Comparison of ENCODE assay signal across 9 mouse cellular contexts in genomic region chr8:75217969-75218368, GRCm38 (mm10). TPM values are rescaled to one million over a fixed set of nuclear protein-coding genes. Genes with fewer than 3 reads are reported as not detected.
DNase-seq lines count a peak whose midpoint lies in the region; ATAC-seq and TF ChIP-seq lines count a peak whose summit lies in the region.
"Had no signal": no experiment of that assay in that cellular context is flagged by ENCODE, and none has a peak within 500 bp of the region (broad histone marks: within the 10 kb centered on the region; RNA-seq: fewer than 3 reads in every experiment).

No protein-coding gene starts in this region.

- DNase-seq in urinary bladder, adult 18-20 months (ENCODE audit: low spot score in 2 of 2): peak; percentile 24 to 38
- no peak for DNase-seq in urinary bladder, postnatal 10 days (ENCODE audit: low spot score)
- DNase-seq in embryonic facial prominence, embryonic 11.5 days (ENCODE audit: low spot score): peak; percentile 85
- DNase-seq in left cerebral cortex, postnatal 36 days (ENCODE audit: low spot score in 2 of 2): peak; percentile 57 to 69
- peak; percentile 70 for DNase-seq in ovary, postnatal 14 days (ENCODE audit: low spot score)

- no peaks in the 10 kb centered on the region for H3K4me1 ChIP-seq in bone marrow macrophage, adult 2 months (ENCODE audit: control insufficient read depth, insufficient read depth, low read length)
- 0 out of 2 replicates have a peak, but pooled peaks cover 3% of the 10 kb centered on the region for H3K4me1 ChIP-seq in embryonic facial prominence, embryonic 11.5 days (ENCODE audit: control insufficient read depth, insufficient read depth, low read length)
- peaks cover 7% of the 10 kb centered on the region for H3K4me1 ChIP-seq in intestine, embryonic 15.5 days (replicated peaks)

- H3K4me3 ChIP-seq in bone marrow macrophage, adult 2 months (ENCODE audit: insufficient read depth, low read length): no peak overlapping the region
- H3K4me3 ChIP-seq in embryonic facial prominence, embryonic 11.5 days (ENCODE audit: low read depth, low read length): no peak overlapping the region
- no peak overlapping the region for H3K4me3 ChIP-seq in intestine, embryonic 15.5 days (replicated peaks)
- H3K4me3 ChIP-seq: heart, embryonic 13.5 days had no signal

- no peaks in the 10 kb centered on the region for H3K9me3 ChIP-seq in embryonic facial prominence, embryonic 11.5 days (replicated peaks; ENCODE audit: control insufficient read depth, low read length)
- H3K9me3 ChIP-seq in intestine, embryonic 15.5 days: no peaks in the 10 kb centered on the region
- H3K9me3 ChIP-seq: heart, embryonic 13.5 days had no signal

- TF ChIP-seq POLR2A in bone marrow macrophage, adult 2 months (IDR thresholded peaks at IDR 0.05; ENCODE audit: borderline replicate concordance, low read depth, low read length): no peak

- TF ChIP-seq CTCF in bone marrow macrophage, adult 2 months (IDR thresholded peaks at IDR 0.05; ENCODE audit: low read depth, low read length): peak; percentile 93

- H3K27me3 ChIP-seq in embryonic facial prominence, embryonic 11.5 days (ENCODE audit: control insufficient read depth, insufficient read depth, low read length): peaks cover 30% of the 10 kb centered on the region
- H3K27me3 ChIP-seq in intestine, embryonic 15.5 days (replicated peaks): peaks cover 32% of the 10 kb centered on the region

- H3K27ac ChIP-seq in bone marrow macrophage, adult 2 months (ENCODE audit: insufficient read depth, low read depth, low read length): no peak overlapping the region
- H3K27ac ChIP-seq in embryonic facial prominence, embryonic 11.5 days (replicated peaks; ENCODE audit: low read depth, low read length): no peak overlapping the region
- no peak overlapping the region for H3K27ac ChIP-seq in intestine, embryonic 15.5 days
- H3K27ac ChIP-seq: heart, embryonic 13.5 days had no signal

- intact Hi-C loops in left cerebral cortex, postnatal 36 days (cut with DNase I): loop anchor here (2.0 kb wide), 1 partner anchor 85 kb away; no protein-coding TSS in a partner anchor

- 18% methylated on average over 4 of the region's 4 CpGs for WGBS in embryonic facial prominence, embryonic 11.5 days
- 11% methylated on average over 4 of the region's 4 CpGs for WGBS in intestine, embryonic 15.5 days

- no peak overlapping the region for H3K4me2 ChIP-seq in embryonic facial prominence, embryonic 11.5 days (ENCODE audit: low read depth, low read length)
- no peak overlapping the region for H3K4me2 ChIP-seq in intestine, embryonic 15.5 days (replicated peaks)
- H3K4me2 ChIP-seq: heart, embryonic 13.5 days had no signal

- no peak overlapping the region for H3K9ac ChIP-seq in embryonic facial prominence, embryonic 11.5 days (replicated peaks; ENCODE audit: low read length)
- no peak overlapping the region for H3K9ac ChIP-seq in intestine, embryonic 15.5 days
- H3K9ac ChIP-seq: heart, embryonic 13.5 days had no signal

- no peaks in the 10 kb centered on the region for H3K36me3 ChIP-seq in embryonic facial prominence, embryonic 11.5 days (replicated peaks; ENCODE audit: control insufficient read depth, insufficient read depth, low read depth, low read length)
- H3K36me3 ChIP-seq in intestine, embryonic 15.5 days: no peaks in the 10 kb centered on the region
- H3K36me3 ChIP-seq: heart, embryonic 13.5 days had no signal

- ATAC-seq in embryonic facial prominence, embryonic 11.5 days (replicated peaks; ENCODE audit: insufficient number of reproducible peaks, low FRiP score, low TSS enrichment, low read depth): no peak
- peak; percentile 11; the same call in 1 of the 2 replicates for ATAC-seq in intestine, embryonic 15.5 days
- no peak for ATAC-seq in inflammation-experienced regulatory T-cells, adult 6 months

RNA-seq across cellular contexts. Expression of gene Rasd2, which starts 4.2 kb away (rescaled TPM):
- polyA plus RNA-seq in bone marrow macrophage, adult 2 months (2012; ENCODE audit: insufficient read depth, insufficient read length, missing spikeins): not detected in 2 replicates
- polyA plus RNA-seq in embryonic facial prominence, embryonic 11.5 days (2014; fragmentation: Nextera tagmentation; extraction: Ambion mirVana): 0.31 and 0.93 TPM in 2 replicates
- 1.5 and 2.5 TPM in 2 replicates for polyA plus RNA-seq in intestine, embryonic 15.5 days (2015; fragmentation: Nextera tagmentation; extraction: Ambion mirVana)
- total RNA-seq in left cerebral cortex, postnatal 36 days (2021): 100 to 1,000 TPM; 100 to 106 TPM
- under 1 TPM in 1 of 3 experiments, not detected in 2; 0.41 TPM for polyA plus RNA-seq in inflammation-experienced regulatory T-cells, adult 6 months (2017; shearing (Covaris generic))
